Mouse (Mus musculus) C2C12 (cell line): Measurements from ENCODE around the gene Tdrd7.

Experiments
- CTCF ChIP-seq: IDR thresholded peaks from one replicate; pipeline ENCODE4 v1.5.1; 2011; ENCODE audit not compliant: control insufficient read depth, insufficient read depth, insufficient read length
- MYOD1 ChIP-seq: IDR thresholded peaks from one replicate; pipeline ENCODE4 v1.6.1; 2011; ENCODE audit warnings: low read depth; ENCODE audit not compliant: control insufficient read depth, insufficient read length
- USF1 ChIP-seq: IDR thresholded peaks from one replicate; pipeline ENCODE4 v1.6.1; 2011; ENCODE audit warnings: low read depth, mild to moderate bottlenecking, control low read depth, moderate library complexity

DNA sequence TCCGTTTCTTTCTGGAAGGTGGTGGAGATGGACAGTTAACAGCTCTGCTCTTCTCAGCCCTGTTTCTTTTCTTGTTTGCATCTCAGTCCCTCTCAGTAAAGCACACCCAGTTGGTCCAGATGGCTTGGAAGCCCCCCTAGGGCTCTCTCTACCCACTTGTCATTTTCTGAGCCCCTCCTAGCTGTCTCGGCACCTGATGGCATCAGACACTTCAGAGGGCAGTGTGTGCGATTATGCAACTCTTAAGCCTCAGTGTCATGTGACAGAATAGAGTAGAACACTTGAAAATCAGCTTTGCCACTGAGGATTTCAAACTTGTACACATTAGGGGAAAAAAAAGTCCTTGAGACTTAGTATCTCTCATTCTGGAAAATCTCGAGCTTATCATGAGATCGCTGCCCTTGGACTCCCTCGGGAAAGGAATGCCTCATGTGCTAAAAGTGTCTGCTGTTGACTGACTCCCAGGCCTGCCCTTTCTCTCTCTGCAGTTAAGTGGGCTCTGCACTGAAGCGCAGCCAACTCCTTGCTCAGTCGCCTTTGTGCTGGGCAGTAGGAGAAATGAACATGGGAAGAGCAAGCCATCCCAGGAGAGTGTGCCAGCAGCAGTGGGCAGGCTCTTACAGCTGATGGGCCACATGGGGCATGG is 100.7 kb downstream of the Tdrd7 start:
- TF ChIP-seq MYOD1 (no peak), USF1 (peak; percentile 57), CTCF (no peak)
